Mouse (Mus musculus): ENCODE data around the gene Cnot2. TPM values are rescaled to one million over a fixed set of nuclear protein-coding genes. Genes with fewer than 3 reads are reported as not detected.

The Cnot2 gene
- polyA plus RNA-seq, 1 experiment from 2014 or later, result 33.5 TPM

DNA sequence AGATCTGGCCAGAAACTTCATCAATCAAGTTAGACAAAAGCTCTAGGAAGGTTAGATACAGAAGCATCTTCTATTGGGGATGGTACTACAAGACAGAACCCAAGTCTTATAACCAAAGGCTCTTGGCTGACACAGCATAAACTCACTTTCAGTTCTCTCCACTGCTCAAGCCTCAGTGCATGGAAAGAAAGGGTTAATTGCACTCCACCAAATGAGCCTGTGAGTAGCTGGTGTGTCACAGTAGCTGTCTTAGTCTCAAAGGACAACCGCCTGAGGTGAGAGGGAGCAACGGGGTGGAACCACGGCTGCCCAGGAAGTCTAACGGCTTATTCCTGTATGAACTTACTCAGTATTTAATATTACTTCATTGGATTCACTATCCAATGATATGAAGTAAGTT lies 33.4 kb downstream of the Cnot2 start:
- no peak overlapping the region for H3K27ac ChIP-seq (ENCODE audit: low read length)
- no peak overlapping the region for H3K9ac ChIP-seq (ENCODE audit: low read depth, low read length)
- H3K4me1 ChIP-seq (ENCODE audit: control insufficient read depth, low read depth, low read length), result no peaks in the 10 kb centered on the region
- no peaks in the 10 kb centered on the region for H3K27me3 ChIP-seq (ENCODE audit: control insufficient read depth, insufficient read depth, low read depth, low read length)
- no peaks in the 10 kb centered on the region for H3K9me3 ChIP-seq (replicated peaks; ENCODE audit: control insufficient read depth, low read length)
- 47% methylated on average over 4 of the region's 4 CpGs for WGBS (ENCODE audit: insufficient replicate concordance)
- H3K36me3 ChIP-seq (ENCODE audit: control insufficient read depth, insufficient read depth), result no peaks in the 10 kb centered on the region
- H3K4me3 ChIP-seq (ENCODE audit: low read depth, low read length), result no peak overlapping the region
- H3K4me2 ChIP-seq (ENCODE audit: low read depth, low read length), result no peak overlapping the region
- ATAC-seq (ENCODE audit: low read depth), result no peak

DNA sequence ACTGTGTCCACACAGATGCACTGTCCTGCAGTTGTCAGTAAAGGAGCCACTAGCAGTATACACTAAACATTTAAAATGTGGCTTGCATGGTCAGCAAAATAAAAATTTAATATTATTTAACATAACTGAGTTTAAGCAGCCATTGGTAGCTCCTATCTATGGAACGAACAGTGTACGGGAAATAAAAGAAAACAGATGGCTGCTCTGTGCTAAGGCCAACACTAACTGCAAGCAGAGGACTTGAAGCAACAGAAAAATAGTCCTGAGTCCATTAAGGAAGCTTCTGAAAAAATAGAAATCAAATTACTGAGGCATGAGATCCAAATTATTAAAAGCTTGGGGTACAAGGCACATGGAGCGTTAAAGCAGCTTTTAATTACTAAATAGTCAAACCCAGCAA lies 35.1 kb downstream of the Cnot2 start:
- no peaks in the 10 kb centered on the region for H3K27me3 ChIP-seq (ENCODE audit: control insufficient read depth, insufficient read depth, low read depth, low read length)
- H3K4me3 ChIP-seq (ENCODE audit: low read depth, low read length), result no peak overlapping the region
- 90% methylated on average over 3 of the region's 3 CpGs for WGBS (ENCODE audit: insufficient replicate concordance)
- no peaks in the 10 kb centered on the region for H3K36me3 ChIP-seq (ENCODE audit: control insufficient read depth, insufficient read depth)
- no peak for ATAC-seq (ENCODE audit: low read depth)
- no peaks in the 10 kb centered on the region for H3K9me3 ChIP-seq (replicated peaks; ENCODE audit: control insufficient read depth, low read length)
- H3K27ac ChIP-seq (ENCODE audit: low read length), result no peak overlapping the region
- no peak overlapping the region for H3K4me2 ChIP-seq (ENCODE audit: low read depth, low read length)
- no peaks in the 10 kb centered on the region for H3K4me1 ChIP-seq (ENCODE audit: control insufficient read depth, low read depth, low read length)
- H3K9ac ChIP-seq (ENCODE audit: low read depth, low read length), result no peak overlapping the region

DNA sequence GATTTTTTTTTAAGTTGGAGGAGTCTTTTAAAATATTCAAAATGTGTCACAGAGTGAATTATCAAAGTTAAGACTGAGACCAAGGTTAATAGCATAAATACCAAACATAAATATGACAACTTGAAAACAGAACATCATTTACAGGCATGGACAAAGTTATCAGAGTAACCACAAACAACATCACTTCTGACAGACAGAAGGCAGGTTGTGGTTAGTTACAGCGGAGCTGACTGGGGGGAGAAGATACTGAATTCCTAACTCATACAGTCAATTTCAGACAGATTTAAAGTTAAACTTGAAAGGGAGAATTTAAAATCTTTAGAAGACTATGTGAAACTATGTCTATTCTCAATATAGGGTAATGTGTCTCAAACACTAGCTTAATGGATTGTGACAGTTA lies 38.2 kb downstream of the Cnot2 start:
- no peak overlapping the region for H3K4me2 ChIP-seq (ENCODE audit: low read depth, low read length)
- H3K36me3 ChIP-seq (ENCODE audit: control insufficient read depth, insufficient read depth), result no peaks in the 10 kb centered on the region
- no peak overlapping the region for H3K9ac ChIP-seq (ENCODE audit: low read depth, low read length)
- 32% methylated on average over 1 of the region's 1 CpGs for whole genome bisulfite sequencing (ENCODE audit: insufficient replicate concordance)
- ATAC-seq (ENCODE audit: low read depth), result no peak
- H3K9me3 ChIP-seq (replicated peaks; ENCODE audit: control insufficient read depth, low read length), result no peaks in the 10 kb centered on the region
- no peak overlapping the region for H3K4me3 ChIP-seq (ENCODE audit: low read depth, low read length)
- H3K4me1 ChIP-seq (ENCODE audit: control insufficient read depth, low read depth, low read length), result no peaks in the 10 kb centered on the region
- H3K27ac ChIP-seq (ENCODE audit: low read length), result no peak overlapping the region
- no peaks in the 10 kb centered on the region for H3K27me3 ChIP-seq (ENCODE audit: control insufficient read depth, insufficient read depth, low read depth, low read length)

DNA sequence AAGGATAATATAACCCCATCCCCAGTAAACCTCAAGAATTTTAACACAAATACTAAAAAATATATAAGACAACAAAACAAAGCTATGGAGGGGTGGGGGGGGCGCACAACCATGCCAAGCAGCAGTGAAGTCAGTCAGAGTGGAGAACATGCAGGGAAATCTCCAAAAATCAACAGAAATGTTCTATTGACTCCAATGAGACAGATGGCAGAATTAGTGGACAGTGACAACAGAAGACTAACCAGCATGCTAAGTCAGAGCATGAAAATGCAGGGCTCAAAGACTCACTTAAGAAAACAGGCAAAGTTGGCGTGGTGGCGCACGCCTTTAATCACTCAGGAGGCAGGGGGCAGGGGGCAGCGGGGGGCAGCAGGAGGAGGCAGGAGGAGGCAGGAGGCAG lies 40.6 kb downstream of the Cnot2 start:
- H3K4me3 ChIP-seq (ENCODE audit: low read depth, low read length), result no peak overlapping the region
- H3K27me3 ChIP-seq (ENCODE audit: control insufficient read depth, insufficient read depth, low read depth, low read length), result no peaks in the 10 kb centered on the region
- no peak overlapping the region for H3K9ac ChIP-seq (ENCODE audit: low read depth, low read length)
- WGBS (ENCODE audit: insufficient replicate concordance), result 90% methylated on average over 5 of the region's 5 CpGs
- no peaks in the 10 kb centered on the region for H3K4me1 ChIP-seq (ENCODE audit: control insufficient read depth, low read depth, low read length)
- H3K27ac ChIP-seq (ENCODE audit: low read length), result no peak overlapping the region
- H3K4me2 ChIP-seq (ENCODE audit: low read depth, low read length), result no peak overlapping the region
- no peaks in the 10 kb centered on the region for H3K9me3 ChIP-seq (replicated peaks; ENCODE audit: control insufficient read depth, low read length)
- ATAC-seq (ENCODE audit: low read depth), result no peak
- H3K36me3 ChIP-seq (ENCODE audit: control insufficient read depth, insufficient read depth), result no peaks in the 10 kb centered on the region

DNA sequence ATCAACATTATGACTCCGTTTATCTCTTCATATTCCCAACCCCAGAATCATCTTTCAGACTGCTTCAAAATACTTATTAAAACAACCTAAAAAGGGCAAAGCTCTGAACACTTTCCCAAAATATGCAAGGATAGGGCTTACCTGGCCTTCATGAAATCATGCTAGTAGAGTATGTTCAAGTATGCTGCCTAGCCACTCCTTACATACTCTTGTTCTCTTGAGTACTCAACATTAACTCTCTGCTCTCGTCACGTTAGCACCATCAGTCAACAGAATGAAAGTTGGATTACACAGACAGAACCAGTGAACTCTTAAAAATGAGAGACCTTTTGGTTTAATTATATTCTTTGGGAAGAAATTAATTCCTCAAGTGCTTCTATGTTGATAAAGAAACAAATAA lies 43.8 kb downstream of the Cnot2 start:
- Histone ChIP-seq H3K4me2 (ENCODE audit: low read depth, low read length) (no peak overlapping the region), H3K9ac (ENCODE audit: low read depth, low read length) (no peak overlapping the region), H3K36me3 (ENCODE audit: control insufficient read depth, insufficient read depth) (no peaks in the 10 kb centered on the region), H3K4me1 (ENCODE audit: control insufficient read depth, low read depth, low read length) (no peaks in the 10 kb centered on the region), H3K27me3 (ENCODE audit: control insufficient read depth, insufficient read depth, low read depth, low read length) (no peaks in the 10 kb centered on the region), H3K27ac (ENCODE audit: low read length) (no peak overlapping the region), H3K4me3 (ENCODE audit: low read depth, low read length) (no peak overlapping the region), H3K9me3 (replicated peaks; ENCODE audit: control insufficient read depth, low read length) (no peaks in the 10 kb centered on the region)
- ATAC-seq (ENCODE audit: low read depth), result no peak
- WGBS (ENCODE audit: insufficient replicate concordance), result 81% methylated on average over 3 of the region's 3 CpGs

DNA sequence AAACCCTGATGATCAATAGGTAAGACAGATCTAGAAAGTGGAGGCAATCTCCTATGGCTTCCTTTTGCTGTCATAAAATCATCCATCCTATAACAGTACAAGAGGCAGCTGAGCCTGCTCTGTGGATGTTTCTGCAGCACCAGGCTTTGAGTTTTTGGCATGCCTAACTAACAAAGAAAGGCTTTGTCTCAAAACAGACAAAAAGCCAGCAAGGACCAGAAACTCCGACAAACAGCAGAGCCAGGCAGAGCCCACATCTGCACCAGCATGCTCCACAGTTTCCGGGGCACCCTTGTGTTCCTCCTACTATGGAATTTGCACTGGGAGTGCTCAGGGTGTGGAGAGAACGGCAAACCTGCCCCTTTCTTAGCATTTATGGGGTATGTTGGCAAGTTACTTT lies 47.0 kb downstream of the Cnot2 start:
- ATAC-seq (ENCODE audit: low read depth), result no peak
- Histone ChIP-seq H3K4me1 (ENCODE audit: control insufficient read depth, low read depth, low read length) (no peaks in the 10 kb centered on the region), H3K36me3 (ENCODE audit: control insufficient read depth, insufficient read depth) (no peaks in the 10 kb centered on the region), H3K27me3 (ENCODE audit: control insufficient read depth, insufficient read depth, low read depth, low read length) (no peaks in the 10 kb centered on the region), H3K9me3 (replicated peaks; ENCODE audit: control insufficient read depth, low read length) (no peaks in the 10 kb centered on the region), H3K4me3 (ENCODE audit: low read depth, low read length) (no peak overlapping the region), H3K4me2 (ENCODE audit: low read depth, low read length) (no peak overlapping the region), H3K9ac (ENCODE audit: low read depth, low read length) (no peak overlapping the region), H3K27ac (ENCODE audit: low read length) (no peak overlapping the region)
- WGBS (ENCODE audit: insufficient replicate concordance), result 81% methylated on average over 3 of the region's 3 CpGs

DNA sequence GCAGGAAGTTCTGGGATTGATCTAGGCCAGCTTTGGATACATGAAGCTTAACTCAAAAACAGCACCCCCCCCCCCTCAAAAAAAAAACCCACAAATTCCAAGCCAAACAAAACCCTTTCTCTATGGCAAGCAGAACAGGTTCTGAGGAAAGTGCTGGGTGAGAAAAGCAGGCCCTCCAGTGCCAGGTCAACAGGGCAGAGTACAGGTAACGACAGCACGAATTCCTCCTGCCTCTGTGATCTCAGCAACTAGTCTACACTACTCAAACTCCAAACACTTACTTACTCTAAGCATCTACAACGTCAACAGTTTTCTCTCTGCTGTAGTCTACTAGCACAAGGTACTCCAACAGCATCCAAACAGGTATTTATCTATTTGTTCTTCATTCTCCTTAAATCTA lies 48.8 kb downstream of the Cnot2 start:
- no peak for ATAC-seq (ENCODE audit: low read depth)
- Histone ChIP-seq H3K36me3 (ENCODE audit: control insufficient read depth, insufficient read depth) (no peaks in the 10 kb centered on the region), H3K9me3 (replicated peaks; ENCODE audit: control insufficient read depth, low read length) (no peaks in the 10 kb centered on the region), H3K4me3 (ENCODE audit: low read depth, low read length) (no peak overlapping the region), H3K4me2 (ENCODE audit: low read depth, low read length) (no peak overlapping the region), H3K4me1 (ENCODE audit: control insufficient read depth, low read depth, low read length) (no peaks in the 10 kb centered on the region), H3K27me3 (ENCODE audit: control insufficient read depth, insufficient read depth, low read depth, low read length) (no peaks in the 10 kb centered on the region), H3K9ac (ENCODE audit: low read depth, low read length) (no peak overlapping the region), H3K27ac (ENCODE audit: low read length) (no peak overlapping the region)
- WGBS (ENCODE audit: insufficient replicate concordance), result 80% methylated on average over 3 of the region's 3 CpGs

DNA sequence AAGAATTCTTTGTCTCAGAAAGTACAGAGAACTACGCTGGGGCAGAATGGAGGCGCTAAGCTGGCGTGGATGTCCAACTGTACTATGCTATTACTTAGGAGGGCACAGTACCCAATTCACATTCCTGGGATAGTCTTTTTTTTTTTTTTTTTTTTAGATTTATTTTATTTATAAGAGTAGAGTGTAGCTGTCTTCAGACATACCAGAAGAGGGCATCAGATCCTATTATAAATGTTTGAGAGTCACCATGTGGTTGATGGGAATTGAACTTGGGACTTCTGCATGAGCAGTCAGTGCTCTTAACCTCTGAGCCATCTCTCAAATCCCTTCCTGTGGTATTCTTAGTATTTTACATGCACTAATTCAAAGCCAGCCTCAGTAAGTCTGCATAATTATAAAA lies 50.2 kb downstream of the Cnot2 start:
- H3K4me3 ChIP-seq (ENCODE audit: low read depth, low read length), result no peak overlapping the region
- ATAC-seq (ENCODE audit: low read depth), result no peak; the same call in 1 of the 2 replicates
- 84% methylated on average over 3 of the region's 3 CpGs for WGBS (ENCODE audit: insufficient replicate concordance)
- H3K36me3 ChIP-seq (ENCODE audit: control insufficient read depth, insufficient read depth), result no peaks in the 10 kb centered on the region
- no peak overlapping the region for H3K4me2 ChIP-seq (ENCODE audit: low read depth, low read length)
- no peaks in the 10 kb centered on the region for H3K9me3 ChIP-seq (replicated peaks; ENCODE audit: control insufficient read depth, low read length)
- H3K27me3 ChIP-seq (ENCODE audit: control insufficient read depth, insufficient read depth, low read depth, low read length), result no peaks in the 10 kb centered on the region
- no peaks in the 10 kb centered on the region for H3K4me1 ChIP-seq (ENCODE audit: control insufficient read depth, low read depth, low read length)
- H3K27ac ChIP-seq (ENCODE audit: low read length), result no peak overlapping the region
- no peak overlapping the region for H3K9ac ChIP-seq (ENCODE audit: low read depth, low read length)

DNA sequence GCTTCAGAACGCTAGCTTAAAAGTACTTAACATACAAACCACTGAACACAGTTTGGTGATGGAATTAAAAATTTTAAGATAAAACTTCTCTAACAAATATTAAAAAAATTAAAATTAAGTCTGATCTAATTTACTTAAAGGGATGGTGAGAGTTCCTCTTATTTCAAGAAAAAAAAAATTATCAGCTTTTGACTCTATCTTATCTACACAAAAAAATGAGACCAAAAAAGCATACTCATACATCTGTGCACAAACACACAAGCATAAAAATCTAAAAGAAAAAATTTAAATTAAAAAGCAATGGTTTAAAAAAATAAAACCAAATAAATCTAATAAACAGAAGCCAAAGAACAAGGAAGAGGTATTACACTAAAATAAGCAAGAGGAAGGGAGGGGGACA lies 61.7 kb downstream of the Cnot2 start:
- Histone ChIP-seq H3K27me3 (ENCODE audit: control insufficient read depth, insufficient read depth, low read depth, low read length) (no peaks in the 10 kb centered on the region), H3K9me3 (replicated peaks; ENCODE audit: control insufficient read depth, low read length) (no peaks in the 10 kb centered on the region), H3K36me3 (ENCODE audit: control insufficient read depth, insufficient read depth) (no peaks in the 10 kb centered on the region), H3K4me3 (ENCODE audit: low read depth, low read length) (no peak overlapping the region), H3K9ac (ENCODE audit: low read depth, low read length) (no peak overlapping the region), H3K4me2 (ENCODE audit: low read depth, low read length) (no peak overlapping the region), H3K27ac (ENCODE audit: low read length) (no peak overlapping the region), H3K4me1 (ENCODE audit: control insufficient read depth, low read depth, low read length) (no peaks in the 10 kb centered on the region)
- 70% methylated on average over 1 of the region's 1 CpGs for WGBS (ENCODE audit: insufficient replicate concordance)
- no peak for ATAC-seq (ENCODE audit: low read depth)

DNA sequence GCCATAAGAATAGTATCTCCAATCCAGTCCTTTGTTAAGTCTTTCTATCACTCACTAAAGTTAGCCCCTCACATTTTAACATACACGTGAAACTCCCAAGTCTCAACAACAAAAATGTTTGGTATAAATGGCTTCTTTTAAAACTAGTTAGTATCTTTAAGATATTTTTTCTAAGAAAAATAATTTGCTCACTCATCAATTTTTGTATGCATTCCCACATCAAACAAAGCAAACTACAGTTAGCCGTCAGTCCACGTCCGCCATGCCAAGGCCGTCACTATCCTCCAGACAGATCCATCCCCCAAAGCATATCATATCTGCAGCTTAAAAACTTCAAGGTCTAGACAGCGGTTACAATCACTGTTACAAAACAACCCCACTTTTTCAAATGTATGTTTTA lies 65.7 kb downstream of the Cnot2 start:
- Histone ChIP-seq H3K36me3 (ENCODE audit: control insufficient read depth, insufficient read depth) (no peaks in the 10 kb centered on the region), H3K4me3 (ENCODE audit: low read depth, low read length) (no peak overlapping the region), H3K4me2 (ENCODE audit: low read depth, low read length) (no peak overlapping the region), H3K9me3 (replicated peaks; ENCODE audit: control insufficient read depth, low read length) (no peaks in the 10 kb centered on the region), H3K27ac (ENCODE audit: low read length) (no peak overlapping the region), H3K27me3 (ENCODE audit: control insufficient read depth, insufficient read depth, low read depth, low read length) (no peaks in the 10 kb centered on the region), H3K9ac (ENCODE audit: low read depth, low read length) (no peak overlapping the region), H3K4me1 (ENCODE audit: control insufficient read depth, low read depth, low read length) (no peaks in the 10 kb centered on the region)
- ATAC-seq (ENCODE audit: low read depth), result no peak
- WGBS (ENCODE audit: insufficient replicate concordance), result 82% methylated on average over 6 of the region's 6 CpGs
